Mouse (Mus musculus): Measurements from ENCODE around the gene Olfr512. TPM values are rescaled to one million over a fixed set of nuclear protein-coding genes. Genes with fewer than 3 reads are reported as not detected.

Gene Olfr512
- not detected for total RNA-seq (2021)

DNA sequence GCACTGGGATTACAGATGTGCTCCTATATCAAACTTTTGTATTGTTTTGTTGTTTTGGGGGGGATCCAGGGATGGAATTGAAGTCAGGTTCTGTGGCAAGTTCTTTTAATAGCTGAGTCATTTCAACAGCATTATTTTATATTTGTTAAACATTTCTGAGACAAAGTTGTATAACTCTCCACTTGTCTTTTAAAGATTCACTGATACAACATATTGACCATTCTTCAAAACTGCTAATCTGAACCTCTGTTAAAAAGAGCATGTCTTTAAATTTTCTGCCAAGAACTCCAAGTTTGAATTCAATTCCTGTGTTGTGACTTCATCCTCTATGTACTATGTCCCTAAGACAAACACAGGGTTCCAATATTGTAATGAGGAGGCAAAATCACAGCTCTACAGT is at the start of gene Olfr512:
TSS of gene Olfr512 (plus strand) at position 301 of the 400 bp plus-strand sequence.
- DNase-seq, result no peak

DNA sequence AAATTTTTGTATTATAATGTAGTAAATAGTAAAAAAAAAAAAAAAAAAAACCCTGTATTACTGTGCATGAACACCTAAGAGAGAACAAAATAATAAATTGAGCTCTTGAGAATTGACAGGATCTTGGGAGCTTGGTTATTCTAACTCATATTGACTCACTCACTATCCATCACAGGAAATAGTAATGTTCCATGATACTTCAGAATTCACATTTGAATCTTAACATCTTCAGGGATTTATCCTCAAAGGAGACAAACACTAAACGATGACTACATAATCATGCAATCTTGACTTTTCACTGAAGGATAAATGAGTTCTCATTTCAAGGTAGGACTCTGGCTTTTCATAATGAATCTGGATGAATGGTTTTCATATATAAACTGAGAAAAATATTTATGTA is 47.0 kb upstream of the Olfr512 start, which contains the start of gene Olfr510:
TSS of gene Olfr510 (plus strand) at position 301 of the 400 bp plus-strand sequence.
- DNase-seq, result no peak

DNA sequence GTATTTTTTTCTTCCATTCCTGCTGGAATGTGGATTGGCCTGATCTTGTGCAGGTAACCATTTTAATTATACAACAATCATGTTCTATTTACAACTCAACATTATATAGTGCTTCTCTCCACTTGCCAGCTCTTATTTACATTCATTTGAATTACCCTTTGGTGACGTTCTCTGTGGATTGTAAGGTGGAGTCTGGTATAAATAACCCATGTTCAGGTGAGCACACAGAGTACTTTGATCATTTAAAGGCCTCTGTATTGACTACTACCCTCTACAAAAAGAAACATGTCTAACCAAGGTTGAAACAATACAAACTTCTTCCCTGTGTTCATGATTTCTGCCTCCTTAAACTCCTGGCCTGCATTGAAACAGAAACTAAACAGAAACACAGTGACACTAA is 42.1 kb upstream of the Olfr512 start:
- DNase-seq, result no peak

DNA sequence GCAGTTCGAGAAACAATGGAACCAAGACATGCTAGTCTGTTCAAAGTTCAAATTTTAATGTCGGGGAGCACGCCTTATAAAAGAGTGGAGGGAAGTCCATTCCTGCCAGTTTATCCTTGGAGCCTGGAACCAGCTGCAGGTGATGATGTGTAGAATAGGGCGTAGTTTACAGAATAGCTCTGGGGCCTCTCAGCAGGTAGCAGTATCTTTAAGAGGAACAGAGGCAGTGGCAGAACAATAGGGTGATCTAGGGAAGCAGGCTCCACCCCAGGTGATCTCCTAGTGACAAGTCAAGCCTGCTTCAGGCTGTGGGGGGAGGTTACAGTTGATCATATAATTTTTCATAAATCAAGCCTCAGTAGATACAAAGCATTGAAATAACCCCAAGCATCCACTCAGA is 34.2 kb upstream of the Olfr512 start:
- DNase-seq, result no peak

DNA sequence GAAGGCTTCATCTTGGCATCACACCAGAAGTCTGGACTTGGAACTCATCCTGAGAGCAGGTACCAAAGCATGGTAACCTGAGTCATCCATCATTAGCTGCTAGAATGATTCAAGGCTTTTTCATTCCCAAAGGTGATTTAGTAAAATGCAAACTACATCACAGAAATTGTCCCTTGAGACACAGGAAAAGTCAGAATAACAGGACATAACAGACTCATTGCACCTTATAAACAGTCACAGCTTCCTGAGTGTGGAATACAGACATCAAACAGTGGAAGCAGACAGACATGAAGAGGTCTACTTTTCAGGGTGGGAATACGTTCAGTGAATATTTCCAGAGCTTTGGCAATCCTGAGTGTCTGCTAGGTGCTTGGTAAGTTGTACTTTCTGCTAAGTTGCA is 37.6 kb downstream of the Olfr512 start, which contains the start of gene Olfr513:
TSS of gene Olfr513 (plus strand) at position 301 of the 400 bp plus-strand sequence.
- DNase-seq, result no peak

DNA sequence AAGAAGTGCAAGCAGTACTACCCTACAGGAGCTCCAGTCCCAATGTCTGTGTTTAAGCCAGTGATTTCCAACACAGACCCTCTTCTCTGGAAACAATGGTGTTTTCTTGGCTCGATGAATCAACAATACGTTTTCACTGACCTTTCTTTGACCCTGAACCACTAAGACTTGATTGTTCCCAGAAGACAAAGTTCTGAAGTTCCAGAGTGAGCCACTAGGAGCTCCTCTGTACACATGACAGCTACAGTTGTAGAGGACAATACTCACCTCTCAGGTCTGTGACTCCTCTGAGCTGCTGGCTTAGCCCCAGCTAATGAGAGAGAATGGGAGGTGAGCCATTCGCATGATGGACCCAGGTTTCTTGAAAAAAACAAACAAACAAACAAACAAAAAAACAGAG is 47.3 kb downstream of the Olfr512 start:
- no peak for DNase-seq

Other genes starting within 250 kb of the Olfr512 start
- not detected for gene Olfr498, start 248.0 kb upstream of the Olfr512 start, total RNA-seq (2021)
- not detected for gene Olfr502, start 188.3 kb upstream of the Olfr512 start, total RNA-seq (2021)
- gene Olfr503, start 168.8 kb upstream of the Olfr512 start, total RNA-seq (2021), result not detected
- gene Olfr504, start 147.5 kb upstream of the Olfr512 start, total RNA-seq (2021), result not detected
- not detected for gene Olfr506, start 102.5 kb upstream of the Olfr512 start, total RNA-seq (2021)
- gene Olfr507, start 91.5 kb upstream of the Olfr512 start, total RNA-seq (2021), result not detected
- not detected for gene Olfr508, start 83.3 kb upstream of the Olfr512 start, total RNA-seq (2021)
- under 1 TPM in 1 of 2 experiments, not detected in 1; 0.10 TPM for gene Olfr509, start 61.4 kb upstream of the Olfr512 start, total RNA-seq (2021)
- not detected for gene Olfr510, start 46.9 kb upstream of the Olfr512 start, total RNA-seq (2021)
- not detected for gene Olfr513, start 37.7 kb downstream of the Olfr512 start, total RNA-seq (2021)
- not detected for gene Olfr514, start 112.7 kb downstream of the Olfr512 start, total RNA-seq (2021)
- not detected for gene Olfr516, start 137.2 kb downstream of the Olfr512 start, total RNA-seq (2021)
- not detected for gene Olfr517, start 159.1 kb downstream of the Olfr512 start, total RNA-seq (2021)
- not detected for gene Olfr518, start 171.7 kb downstream of the Olfr512 start, total RNA-seq (2021)
- gene Olfr519, start 181.1 kb downstream of the Olfr512 start, total RNA-seq (2021), result not detected
- gene Nlrp10, start 216.9 kb downstream of the Olfr512 start, total RNA-seq (2021), result under 1 TPM; 0.32 to 0.35 TPM
- 10 to 100 TPM; 86.8 to 93.7 TPM for gene Eif3f, start 221.1 kb downstream of the Olfr512 start, total RNA-seq (2021)
- 100 to 1,000 TPM; 181 to 205 TPM for gene Tub, start 237.0 kb downstream of the Olfr512 start, total RNA-seq (2021)